Mouse (Mus musculus): Measurements from ENCODE around the gene Grb7. TPM values are rescaled to one million over a fixed set of nuclear protein-coding genes. Genes with fewer than 3 reads are reported as not detected.

Grb7 gene
- total and polyA plus RNA-seq, 2 experiments, result 58.2 to 136 TPM

DNA sequence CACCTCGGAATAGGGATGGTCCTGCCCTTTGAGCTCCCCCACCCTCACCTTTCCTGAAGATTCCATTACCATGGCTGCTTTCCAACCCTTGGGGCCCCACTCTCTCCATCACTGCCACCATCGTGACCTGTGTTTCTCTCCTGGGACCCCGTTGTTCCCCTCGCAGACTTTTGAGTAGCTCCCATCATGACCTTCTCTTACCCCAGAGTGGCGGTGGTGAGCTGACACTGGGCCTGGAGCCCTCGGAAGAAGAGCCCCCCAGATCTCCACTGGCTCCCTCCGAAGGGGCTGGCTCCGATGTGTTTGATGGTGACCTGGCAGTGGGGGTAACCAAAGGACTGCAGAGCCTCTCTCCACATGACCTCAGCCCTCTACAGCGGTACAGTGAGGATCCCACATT is 10.5 kb upstream of the Grb7 start:
- H3K79me2 ChIP-seq (ENCODE audit: control insufficient read depth, insufficient read depth, low read length), result no peaks in the 10 kb centered on the region
- H3K9ac ChIP-seq (ENCODE audit: low read depth, low read length), result no peak overlapping the region
- TF ChIP-seq CTCF (IDR thresholded peaks at IDR 0.05; ENCODE audit: low read depth, low read length) (no peak), POLR2A (IDR thresholded peaks at IDR 0.05; ENCODE audit: extremely low read depth, insufficient read depth, low read length) (no peak)
- WGBS, result 98% methylated on average over 9 of the region's 9 CpGs
- no peaks in the 10 kb centered on the region for H3K36me3 ChIP-seq (ENCODE audit: control insufficient read depth, insufficient read depth, low read length)
- 0 out of 2 replicates have a peak, but pooled peaks cover 3% of the 10 kb centered on the region for H3K4me1 ChIP-seq (ENCODE audit: control insufficient read depth, insufficient read depth, low read length)
- H3K4me3 ChIP-seq (ENCODE audit: insufficient read depth, low read depth, low read length), result no peak overlapping the region
- no peak overlapping the region for H3K27ac ChIP-seq (replicated peaks; ENCODE audit: insufficient read depth, low read depth, low read length)
- no peak for DNase-seq (ENCODE audit: extremely low read depth, low read depth, low spot score)
- H3K27me3 ChIP-seq (ENCODE audit: control insufficient read depth, insufficient read depth, low read length), result no peaks in the 10 kb centered on the region

DNA sequence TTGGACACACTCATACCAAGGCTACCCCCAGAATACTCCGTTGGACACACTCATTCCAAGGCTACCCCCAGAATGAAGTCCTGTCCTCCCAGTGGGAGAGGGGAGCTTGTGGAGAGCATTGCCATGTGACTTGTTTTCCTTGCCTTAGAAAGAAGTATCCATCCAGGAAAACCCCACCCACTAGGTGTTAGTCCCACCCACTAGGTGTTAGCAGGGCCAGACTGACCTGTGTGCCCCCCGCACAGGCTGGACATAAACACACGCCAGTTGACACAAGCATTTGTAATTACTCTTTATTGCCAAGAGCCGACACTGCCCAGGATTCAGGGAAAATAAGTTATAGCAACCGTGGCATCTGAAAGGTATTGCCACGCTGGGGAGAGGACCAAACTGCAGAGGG is 8.8 kb upstream of the Grb7 start:
- no peak for DNase-seq (ENCODE audit: extremely low read depth, low read depth, low spot score)
- H3K36me3 ChIP-seq (ENCODE audit: control insufficient read depth, insufficient read depth, low read length), result no peaks in the 10 kb centered on the region
- H3K27me3 ChIP-seq (ENCODE audit: control insufficient read depth, insufficient read depth, low read length), result no peaks in the 10 kb centered on the region
- no peaks in the 10 kb centered on the region for H3K79me2 ChIP-seq (ENCODE audit: control insufficient read depth, insufficient read depth, low read length)
- 0 out of 2 replicates have a peak, but pooled peaks cover 3% of the 10 kb centered on the region for H3K4me1 ChIP-seq (ENCODE audit: control insufficient read depth, insufficient read depth, low read length)
- H3K9ac ChIP-seq (ENCODE audit: low read depth, low read length), result no peak overlapping the region
- 91% methylated on average over 6 of the region's 6 CpGs for WGBS
- H3K27ac ChIP-seq (replicated peaks; ENCODE audit: insufficient read depth, low read depth, low read length), result no peak overlapping the region
- TF ChIP-seq CTCF (IDR thresholded peaks at IDR 0.05; ENCODE audit: low read depth, low read length) (no peak), POLR2A (IDR thresholded peaks at IDR 0.05; ENCODE audit: extremely low read depth, insufficient read depth, low read length) (no peak)
- no peak overlapping the region for H3K4me3 ChIP-seq (ENCODE audit: insufficient read depth, low read depth, low read length)

- 1% methylated on average over 43 of the region's 43 CpGs for WGBS
- Histone ChIP-seq H3K36me3 (ENCODE audit: control insufficient read depth, insufficient read depth, low read length) (no peaks in the 10 kb centered on the region), H3K27me3 (ENCODE audit: control insufficient read depth, insufficient read depth, low read length) (no peaks in the 10 kb centered on the region), H3K4me1 (ENCODE audit: control insufficient read depth, insufficient read depth, low read length) (0 out of 2 replicates have a peak, but pooled peaks cover 3% of the 10 kb centered on the region), H3K79me2 (ENCODE audit: control insufficient read depth, insufficient read depth, low read length) (no peaks in the 10 kb centered on the region), H3K27ac (replicated peaks; ENCODE audit: insufficient read depth, low read depth, low read length) (peak within 1 kb of the TSS; percentile 91), H3K4me3 (ENCODE audit: insufficient read depth, low read depth, low read length) (peak within 1 kb of the TSS; percentile 95), H3K9ac (ENCODE audit: low read depth, low read length) (peak within 1 kb of the TSS; percentile 91)
- peak; percentile 78 for DNase-seq (ENCODE audit: extremely low read depth, low read depth, low spot score)
- TF ChIP-seq POLR2A (IDR thresholded peaks at IDR 0.05; ENCODE audit: extremely low read depth, insufficient read depth, low read length) (peak; percentile 37; the same call in 1 of the 2 replicates), CTCF (IDR thresholded peaks at IDR 0.05; ENCODE audit: low read depth, low read length) (peak; percentile 88)
These were observed 7.6 kb upstream of the Grb7 start, which contains the start of gene Mien1 for GRCm38 (mm10) chr11:98438331-98439158. Gene Mien1, minus strand, starts transcription at chr11:98438991.

- H3K79me2 ChIP-seq (ENCODE audit: control insufficient read depth, insufficient read depth, low read length), result peaks cover 10% of the 10 kb centered on the region; the same call in 1 of the 2 replicates
- no peak overlapping the region for H3K27ac ChIP-seq (replicated peaks; ENCODE audit: insufficient read depth, low read depth, low read length)
- 100% methylated on average over 1 of the region's 1 CpGs for WGBS
- TF ChIP-seq POLR2A (IDR thresholded peaks at IDR 0.05; ENCODE audit: extremely low read depth, insufficient read depth, low read length), result no peak
- TF ChIP-seq CTCF (IDR thresholded peaks at IDR 0.05; ENCODE audit: low read depth, low read length), result no peak
- H3K4me3 ChIP-seq (ENCODE audit: insufficient read depth, low read depth, low read length), result no peak overlapping the region
- no peaks in the 10 kb centered on the region for H3K27me3 ChIP-seq (ENCODE audit: control insufficient read depth, insufficient read depth, low read length)
- DNase-seq (ENCODE audit: extremely low read depth, low read depth, low spot score), result no peak
- peaks cover 5% of the 10 kb centered on the region; the same call in 1 of the 2 replicates for H3K4me1 ChIP-seq (ENCODE audit: control insufficient read depth, insufficient read depth, low read length)
- no peak overlapping the region for H3K9ac ChIP-seq (ENCODE audit: low read depth, low read length)
- no peaks in the 10 kb centered on the region for H3K36me3 ChIP-seq (ENCODE audit: control insufficient read depth, insufficient read depth, low read length)
These were observed 2.5 kb upstream of the Grb7 start for GRCm38 (mm10) chr11:98443688-98444087.

DNA sequence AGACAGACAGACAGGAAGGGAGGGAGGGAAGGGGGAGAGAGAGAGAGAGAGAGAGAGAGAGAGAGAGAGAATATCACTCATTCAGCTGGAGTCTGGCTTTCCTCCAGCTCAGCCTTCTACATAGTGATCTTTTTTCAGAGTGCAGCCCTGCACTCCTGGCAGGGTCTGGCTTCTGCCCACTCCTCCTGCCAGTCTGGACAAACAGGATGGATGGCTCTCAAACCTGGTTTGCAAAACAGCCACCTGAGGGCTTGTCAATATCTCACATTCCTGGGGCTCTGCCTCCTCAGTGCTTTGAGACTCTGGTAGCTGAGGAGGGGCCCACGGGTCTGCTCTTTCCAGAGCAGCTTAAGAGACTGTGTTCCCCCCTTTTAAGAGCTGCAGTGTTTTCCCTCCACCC is 956 bp upstream of the Grb7 start:
- Histone ChIP-seq H3K36me3 (ENCODE audit: control insufficient read depth, insufficient read depth, low read length) (no peaks in the 10 kb centered on the region), H3K27ac (replicated peaks; ENCODE audit: insufficient read depth, low read depth, low read length) (peak overlapping the region; percentile 97), H3K27me3 (ENCODE audit: control insufficient read depth, insufficient read depth, low read length) (no peaks in the 10 kb centered on the region), H3K4me1 (ENCODE audit: control insufficient read depth, insufficient read depth, low read length) (peaks cover 8% of the 10 kb centered on the region; the same call in 1 of the 2 replicates), H3K9ac (ENCODE audit: low read depth, low read length) (peak overlapping the region; percentile 71), H3K79me2 (ENCODE audit: control insufficient read depth, insufficient read depth, low read length) (peaks cover 21% of the 10 kb centered on the region; the same call in 1 of the 2 replicates), H3K4me3 (ENCODE audit: insufficient read depth, low read depth, low read length) (no peak overlapping the region)
- no peak for DNase-seq (ENCODE audit: extremely low read depth, low read depth, low spot score)
- WGBS, result 13% methylated on average over 1 of the region's 1 CpGs
- TF ChIP-seq POLR2A (IDR thresholded peaks at IDR 0.05; ENCODE audit: extremely low read depth, insufficient read depth, low read length), result no peak
- no peak for TF ChIP-seq CTCF (IDR thresholded peaks at IDR 0.05; ENCODE audit: low read depth, low read length)
